Mouse (Mus musculus): ENCODE results near the gene Rhod.
"Not testable (repeated sequence)": the region's sequence is repeated elsewhere in the genome, so short reads cannot be mapped to it uniquely, and the experiment has no call there.

Rhod gene

GRCm38 (mm10) chr19:4439161-4439801 lies at the start of gene Rhod:
Gene Rhod, minus strand, starts transcription at chr19:4439432.
- in situ Hi-C loops (cut with MboI, MseI), result no loop called here

DNA sequence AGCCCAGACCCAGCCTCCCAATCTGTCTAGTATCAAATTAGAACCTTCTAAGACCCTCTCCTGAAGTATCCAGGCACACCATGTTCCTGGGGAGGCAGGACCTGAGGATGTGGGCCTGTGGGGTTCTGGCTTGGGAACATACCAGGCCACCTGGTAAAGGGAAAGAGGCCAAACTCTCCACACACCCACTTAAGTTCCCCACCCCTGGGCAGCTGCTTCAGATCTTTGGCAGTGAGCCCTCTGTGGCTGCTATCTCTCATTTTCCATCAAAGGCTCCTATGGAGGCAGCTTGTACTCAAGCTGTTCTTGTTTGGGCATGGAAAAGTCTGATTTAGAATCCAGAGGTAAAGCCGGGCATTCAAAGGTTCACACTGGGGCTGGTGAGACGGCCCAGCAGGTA lies 48.6 kb upstream of the Rhod start:
- in situ Hi-C loops (cut with MboI, MseI), result no loop called here

GRCm38 (mm10) chr19:4485006-4485405 lies 45.8 kb upstream of the Rhod start:
- in situ Hi-C loops (cut with MboI, MseI), result no loop called here

DNA sequence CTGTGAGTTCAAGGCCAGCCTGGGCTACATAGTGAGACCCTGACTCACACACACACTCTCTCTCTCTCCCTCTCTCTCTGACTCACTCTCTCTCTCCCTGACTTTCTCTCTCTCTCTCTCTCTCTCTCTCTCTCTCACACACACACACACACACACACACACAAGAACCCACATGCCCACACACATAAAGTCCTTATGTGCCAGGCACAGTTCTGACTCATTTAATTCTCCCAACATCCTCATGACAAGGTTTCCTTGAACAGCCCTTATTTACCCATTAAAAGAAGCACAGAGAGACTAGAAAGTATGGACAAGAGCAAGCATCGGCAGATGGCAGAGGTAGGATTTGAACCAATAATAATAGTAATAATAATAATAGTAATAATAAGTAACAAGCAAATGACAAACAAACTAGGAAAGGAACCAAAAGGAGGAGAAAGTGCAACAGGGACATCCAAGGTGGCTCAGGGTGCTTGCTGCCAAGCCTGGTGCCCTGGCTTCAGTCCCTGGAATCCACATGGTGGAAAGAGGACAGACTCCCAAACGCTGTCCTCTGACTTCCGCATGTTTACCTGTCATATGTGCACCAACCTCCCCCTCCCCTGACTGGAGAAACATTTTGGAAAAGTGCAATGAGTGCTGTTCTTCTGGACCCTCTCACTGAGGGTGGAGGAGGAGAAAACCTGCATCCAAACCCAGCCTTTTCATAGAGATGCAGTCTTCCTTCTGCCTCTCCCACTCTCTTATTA lies 43.1 kb upstream of the Rhod start:
- in situ Hi-C loops (cut with MboI, MseI), result no loop called here

DNA sequence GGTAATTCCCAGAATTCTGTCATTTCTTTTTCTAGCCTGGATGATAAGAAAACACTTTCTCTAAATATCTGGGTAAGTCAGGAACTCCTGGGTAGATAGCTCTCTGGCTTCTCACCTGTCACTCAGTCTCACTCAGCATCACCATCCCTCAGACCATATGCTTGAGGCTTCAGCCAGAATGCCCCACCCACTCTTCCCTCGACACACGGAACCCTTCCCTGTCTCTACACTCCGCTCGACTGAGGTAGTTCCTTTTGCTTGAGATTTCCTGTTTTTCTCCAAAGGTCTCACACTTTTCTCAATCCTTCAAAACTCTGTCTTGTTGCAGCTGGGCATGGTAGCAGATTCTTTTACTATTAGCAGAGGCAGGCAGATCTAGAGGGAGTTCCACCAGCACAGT lies 42.1 kb upstream of the Rhod start:
- in situ Hi-C loops (cut with MboI, MseI), result no loop called here

GRCm38 (mm10) chr19:4480041-4480440 lies 40.8 kb upstream of the Rhod start:
- in situ Hi-C loops (cut with MboI, MseI), result no loop called here

DNA sequence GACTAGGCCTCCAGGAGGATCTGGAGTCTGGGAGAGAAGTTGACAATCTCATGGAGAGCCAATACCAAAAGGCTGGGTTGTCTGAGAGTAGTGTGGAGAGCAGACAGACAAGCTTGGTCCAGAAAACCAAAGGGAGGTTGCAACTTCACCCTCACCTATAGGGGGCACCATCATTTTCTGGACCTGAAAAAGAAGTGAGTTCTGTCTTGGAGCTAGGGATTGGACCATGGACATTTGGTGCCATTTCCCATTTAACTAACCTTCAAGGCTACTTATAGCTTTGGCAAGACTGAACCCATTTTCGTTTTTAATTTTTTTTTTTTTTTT lies 38.9 kb upstream of the Rhod start:
- in situ Hi-C loops (cut with MboI, MseI), result no loop called here

- in situ Hi-C loops (cut with MboI, MseI), result no loop called here
These were observed 38.3 kb upstream of the Rhod start, which contains the start of gene Syt12 for GRCm38 (mm10) chr19:4477345-4478189. Gene Syt12, minus strand, starts transcription at chr19:4477447.

- in situ Hi-C loops (cut with MboI, MseI), result no loop called here
These were observed 37.5 kb upstream of the Rhod start for GRCm38 (mm10) chr19:4476601-4477257.

DNA sequence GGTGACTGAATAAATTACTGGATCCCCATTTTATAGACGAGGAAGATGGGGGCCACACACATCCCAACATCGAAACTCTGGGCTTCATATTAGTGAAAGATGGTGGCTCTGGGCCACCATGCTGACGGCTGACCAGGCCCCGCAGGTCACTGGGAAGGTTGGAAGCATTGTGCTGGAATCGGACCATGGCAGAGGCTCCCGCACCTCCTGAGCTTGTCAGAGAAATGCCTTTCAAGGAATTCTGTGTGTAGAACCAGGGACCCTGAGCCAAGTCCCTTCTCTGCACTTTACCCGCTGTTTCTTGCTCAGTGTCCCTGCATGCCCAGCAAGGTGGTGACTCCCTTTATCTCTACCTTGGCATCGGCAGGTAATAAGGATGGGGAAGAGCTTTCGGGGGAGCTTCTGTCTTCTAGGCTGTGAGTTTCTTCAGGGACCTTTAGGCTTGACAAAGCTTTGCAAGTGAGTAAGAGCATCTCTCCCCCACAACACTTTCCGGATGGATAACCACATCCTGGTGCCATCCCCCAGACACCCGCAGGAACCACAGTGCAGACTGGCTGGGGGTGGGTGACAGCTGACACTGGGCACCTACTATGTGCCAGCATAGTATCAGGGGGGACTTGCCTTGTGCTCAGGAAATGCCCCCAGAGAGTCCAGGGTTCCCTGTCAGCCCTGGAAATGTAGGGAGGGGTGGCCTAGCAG lies 36.1 kb upstream of the Rhod start:
- in situ Hi-C loops (cut with MboI, MseI), result no loop called here

DNA sequence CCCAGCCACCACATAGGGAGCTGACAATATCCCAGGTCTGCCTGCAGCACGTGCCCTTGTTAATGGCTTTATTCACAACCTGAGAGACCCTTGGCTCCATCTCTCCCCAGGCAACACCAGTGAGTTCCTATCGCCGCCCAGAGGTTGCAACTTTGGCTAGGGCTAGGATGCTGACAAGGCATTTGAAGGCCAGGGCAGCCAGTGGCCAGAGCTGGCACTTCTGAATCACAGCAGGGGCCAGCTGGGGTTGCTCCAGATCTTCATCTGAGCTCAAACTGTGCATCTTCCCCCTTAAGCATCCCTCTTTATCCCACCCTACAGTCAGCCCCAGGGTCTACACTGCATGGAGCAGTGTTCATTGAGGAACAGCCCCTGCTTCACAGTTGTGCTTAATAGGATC lies 35.5 kb upstream of the Rhod start:
- in situ Hi-C loops (cut with MboI, MseI), result no loop called here

DNA sequence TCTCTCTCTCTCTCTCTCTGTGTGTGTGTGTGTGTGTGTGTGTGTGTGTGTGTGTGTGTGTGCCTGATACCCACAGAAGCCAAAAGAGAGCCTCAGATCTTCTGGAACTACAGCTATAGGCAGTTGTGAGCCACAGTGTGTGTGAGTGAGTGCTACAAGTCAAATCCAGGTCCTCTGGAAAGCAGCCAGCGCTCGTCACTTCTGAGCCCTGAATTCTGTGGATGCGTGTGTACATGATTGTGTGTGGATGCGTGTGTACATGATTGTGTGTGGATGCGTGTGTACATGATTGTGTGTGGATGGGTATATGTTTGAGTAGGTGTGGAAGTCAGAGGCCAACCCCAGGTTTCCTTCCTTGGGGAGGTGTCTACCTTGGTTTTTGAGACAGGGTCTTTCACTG lies 34.3 kb upstream of the Rhod start:
- in situ Hi-C loops (cut with MboI, MseI), result no loop called here

DNA sequence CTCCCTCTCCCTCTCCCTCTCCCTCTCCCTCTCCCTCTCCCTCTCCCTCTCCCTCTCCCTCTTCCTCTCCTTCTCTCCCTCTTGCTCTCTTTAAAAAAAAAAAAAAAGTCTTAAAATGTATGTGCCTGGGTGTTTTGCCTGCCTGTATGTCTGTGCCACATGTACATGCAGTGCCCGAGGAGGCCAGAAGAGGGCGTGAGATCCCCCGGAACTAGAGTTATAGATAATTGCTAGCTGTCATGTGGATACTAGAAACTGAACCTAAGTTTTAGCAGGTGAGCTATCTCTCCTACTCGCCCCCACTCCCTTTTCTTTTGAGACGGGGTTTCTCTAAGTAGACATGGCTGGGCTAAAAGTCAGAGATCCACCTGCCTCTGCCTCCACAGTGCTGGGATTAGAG lies 29.1 kb upstream of the Rhod start:
- in situ Hi-C loops (cut with MboI, MseI), result no loop called here

DNA sequence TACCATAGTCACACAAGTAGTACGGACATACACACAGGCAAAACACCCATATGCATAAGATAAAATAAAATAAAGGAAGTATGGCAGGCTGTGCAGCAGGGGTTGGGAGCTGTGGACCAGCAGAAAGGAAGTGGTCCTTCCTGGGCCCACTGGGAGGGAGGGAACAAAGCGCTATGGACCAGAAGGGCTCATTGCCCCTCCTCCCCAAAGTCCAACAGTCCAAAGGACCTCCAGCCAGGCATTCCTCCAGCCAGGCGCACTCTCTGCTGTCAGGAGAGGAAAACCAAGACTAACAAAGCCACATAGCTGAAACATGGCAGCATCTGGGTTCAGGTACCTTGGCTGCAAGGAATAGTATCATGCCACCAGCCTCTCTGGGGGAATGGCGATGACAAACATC lies 25.4 kb upstream of the Rhod start:
- in situ Hi-C loops (cut with MboI, MseI), result no loop called here

DNA sequence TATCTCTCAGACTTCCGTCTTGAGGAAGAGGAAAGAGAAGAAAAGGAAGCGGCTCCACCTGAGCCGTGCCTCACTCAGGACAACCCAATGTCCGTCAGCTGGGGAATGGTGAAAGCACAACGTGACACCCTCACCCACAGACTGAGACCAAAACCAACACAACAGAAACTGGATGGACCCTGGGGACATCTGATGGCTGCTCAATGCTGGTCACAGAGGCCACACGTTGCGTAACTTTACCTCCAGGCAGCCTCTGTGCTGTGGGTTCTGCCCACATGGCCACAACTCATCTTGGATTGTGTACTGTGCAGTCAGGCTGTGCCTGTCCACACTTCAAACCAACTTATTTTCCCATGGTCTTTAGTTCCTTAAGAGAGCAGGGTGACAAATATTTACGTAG lies 22.7 kb upstream of the Rhod start:
- in situ Hi-C loops (cut with MboI, MseI), result no loop called here

DNA sequence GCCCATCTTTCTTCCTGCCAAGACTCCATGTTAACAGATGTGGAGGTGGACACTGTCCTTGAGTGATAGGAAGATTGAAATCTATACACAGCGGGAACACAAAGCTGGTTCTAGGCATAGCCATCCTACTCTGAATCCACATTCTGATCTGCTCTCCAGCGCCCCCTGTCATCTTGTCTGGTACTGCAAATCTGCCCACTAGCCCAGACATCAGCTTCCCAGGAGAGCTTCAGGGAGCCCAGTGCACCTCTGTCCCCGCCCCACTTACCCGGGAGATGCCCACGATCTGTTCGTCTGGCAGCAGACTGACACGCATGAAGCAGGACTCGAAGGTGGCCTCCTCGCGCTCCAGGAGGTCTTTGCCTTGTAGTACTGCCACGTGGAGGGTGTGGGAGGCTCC lies 17.0 kb upstream of the Rhod start:
- in situ Hi-C loops (cut with MboI, MseI), result no loop called here

DNA sequence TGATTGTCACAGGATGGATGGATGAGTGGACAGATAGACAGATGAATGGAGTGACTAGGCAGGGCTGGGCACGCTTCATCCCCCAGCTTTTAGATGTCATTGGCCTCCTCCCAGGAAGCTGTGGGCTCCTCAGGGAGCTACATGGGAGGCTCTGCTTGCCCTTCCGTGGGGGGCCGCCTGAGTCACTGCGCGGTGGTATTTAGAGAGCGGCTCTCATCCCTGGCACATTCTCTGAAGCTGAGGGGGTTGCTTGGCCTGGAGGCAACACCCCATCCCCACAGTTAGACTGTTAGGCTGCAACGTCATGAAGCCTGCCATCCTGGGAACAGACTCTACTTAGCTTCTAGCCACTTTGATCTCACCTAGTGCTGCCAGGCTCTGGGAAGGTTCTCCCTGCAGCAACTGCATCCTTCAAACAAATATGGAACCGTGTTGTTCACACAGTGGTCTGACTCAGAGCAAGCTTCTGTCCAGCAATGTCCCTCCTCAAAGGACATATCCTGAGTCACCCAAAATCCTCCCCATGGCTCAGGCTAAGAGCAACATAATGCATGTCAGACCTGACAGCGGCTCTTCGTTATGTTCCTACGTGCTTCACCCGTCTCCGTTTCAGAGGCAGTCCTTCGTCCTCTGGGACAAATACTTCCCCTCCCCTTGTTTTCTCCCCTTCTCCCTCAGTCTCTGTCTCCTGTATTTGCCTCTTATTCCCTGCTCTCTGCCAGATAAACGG lies 16.0 kb upstream of the Rhod start:
- in situ Hi-C loops (cut with MboI, MseI), result no loop called here

DNA sequence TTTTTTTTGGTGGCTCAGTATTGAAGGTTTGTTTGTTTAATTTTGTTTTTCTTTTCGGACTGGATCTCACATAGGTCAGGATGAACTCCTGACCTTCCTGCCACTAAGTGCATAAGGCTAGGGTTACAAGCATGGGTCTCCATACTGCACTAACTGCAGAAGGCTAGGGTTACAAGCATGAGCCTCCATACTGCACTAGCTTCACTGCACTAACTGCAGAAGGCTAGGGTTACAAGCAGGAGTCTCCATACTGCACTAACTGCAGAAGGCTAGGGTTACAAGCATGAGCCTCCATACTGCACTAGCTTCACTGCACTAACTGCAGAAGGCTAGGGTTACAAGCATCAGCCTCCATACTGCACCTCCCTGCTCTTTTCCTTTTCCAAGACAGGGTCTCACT lies 14.8 kb upstream of the Rhod start:
- in situ Hi-C loops (cut with MboI, MseI), result not testable (repeated sequence)

DNA sequence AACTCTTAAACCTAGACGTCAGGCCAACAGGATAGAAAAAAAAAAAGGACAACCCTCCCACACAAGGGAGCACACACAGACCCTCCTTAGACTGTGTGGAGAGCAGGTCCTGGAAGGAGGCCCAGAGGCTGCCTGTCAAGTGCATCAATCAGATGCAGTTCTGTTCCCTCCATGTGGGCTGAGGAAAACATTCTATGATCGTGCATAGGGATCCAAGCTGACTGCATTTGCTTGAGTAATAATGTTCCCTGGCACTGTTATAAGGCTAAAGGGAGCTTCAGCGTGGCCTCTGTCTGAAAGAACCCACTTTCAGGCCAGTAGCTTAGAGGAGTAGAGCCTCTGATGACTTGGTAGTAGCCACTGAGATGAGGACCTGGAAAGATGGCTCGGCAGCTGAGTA lies 13.3 kb upstream of the Rhod start:
- in situ Hi-C loops (cut with MboI, MseI), result no loop called here

DNA sequence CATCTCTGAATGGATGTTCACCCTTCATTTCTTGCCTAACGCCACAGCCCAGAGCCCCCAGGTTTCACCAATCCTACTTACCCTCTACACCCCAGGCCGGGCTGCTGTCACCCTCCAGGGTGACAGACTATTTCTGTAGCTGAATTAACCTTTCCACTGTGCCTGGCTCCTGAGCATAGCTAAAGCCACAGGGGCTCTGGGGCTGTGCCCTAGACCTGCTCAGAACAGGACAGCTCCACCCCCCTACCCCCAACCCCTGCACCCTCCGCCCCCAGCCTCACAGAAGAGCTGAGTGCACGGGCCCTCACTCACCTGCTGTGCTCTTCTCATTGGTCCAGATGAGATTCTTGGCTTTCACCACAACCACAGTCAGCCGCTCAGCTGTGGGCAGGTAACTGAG lies 12.7 kb upstream of the Rhod start:
- in situ Hi-C loops (cut with MboI, MseI), result no loop called here

DNA sequence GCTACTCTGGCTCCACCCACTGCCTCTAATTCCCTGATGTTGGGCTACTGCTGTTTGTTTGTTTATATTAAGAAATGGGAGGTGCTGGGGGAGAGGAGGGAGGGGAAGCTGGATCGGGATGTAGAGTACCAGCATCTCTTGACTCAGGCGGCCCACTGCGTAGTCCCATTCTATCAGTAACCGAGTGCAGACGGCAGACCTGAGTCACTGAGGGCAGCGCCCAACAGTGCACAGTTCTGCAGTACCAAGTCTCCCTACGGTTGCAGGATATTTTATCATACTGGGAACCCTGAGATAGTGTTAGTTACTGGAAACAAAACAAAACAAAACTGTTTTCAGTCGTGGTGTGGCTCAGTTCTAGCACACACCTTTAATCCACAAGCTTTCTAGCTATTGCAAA lies 11.9 kb upstream of the Rhod start:
- in situ Hi-C loops (cut with MboI, MseI), result no loop called here
